Mouse (Mus musculus): ENCODE measurements around the gene Atg16l2.
A peak's percentile ranks its signal among the peaks of the same experiment; 100 is the strongest.

Atg16l2 gene

GRCm38 (mm10) chr7:101301881-101302456 lies at the start of gene Atg16l2:
Gene Atg16l2 (minus strand): TSS chr7:101302251.
- peak; percentile 96 for DNase-seq (ENCODE audit: extremely low spot score)

DNA sequence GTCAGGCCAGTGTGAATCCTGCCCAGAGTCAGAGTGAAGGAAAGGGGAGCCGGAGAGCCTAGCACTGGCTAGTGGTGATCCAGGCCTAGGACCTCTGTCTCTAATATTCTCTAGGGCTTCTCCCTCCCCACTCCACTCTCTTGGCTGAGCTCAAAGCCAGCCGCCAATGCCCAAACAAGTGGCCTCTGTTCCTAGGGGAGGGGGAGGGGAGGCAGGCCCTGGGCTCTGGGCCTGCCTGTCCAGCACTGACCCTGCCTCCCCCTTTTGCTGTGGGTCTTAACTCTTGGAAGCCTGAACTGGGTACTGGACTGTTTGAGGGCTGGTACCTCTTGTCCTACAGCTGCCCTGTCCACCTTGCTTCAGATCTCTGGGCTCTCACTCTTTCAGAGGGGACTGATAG lies 47.8 kb upstream of the Atg16l2 start:
- no peak for DNase-seq (ENCODE audit: extremely low spot score)

GRCm38 (mm10) chr7:101348312-101348711 lies 46.3 kb upstream of the Atg16l2 start:
- DNase-seq (ENCODE audit: extremely low spot score) = no peak

GRCm38 (mm10) chr7:101347767-101348270 lies 45.8 kb upstream of the Atg16l2 start, which contains the start of gene Arap1:
Gene Arap1 (plus strand): TSS chr7:101348067.
- peak; percentile 63 for DNase-seq (ENCODE audit: extremely low spot score)

DNA sequence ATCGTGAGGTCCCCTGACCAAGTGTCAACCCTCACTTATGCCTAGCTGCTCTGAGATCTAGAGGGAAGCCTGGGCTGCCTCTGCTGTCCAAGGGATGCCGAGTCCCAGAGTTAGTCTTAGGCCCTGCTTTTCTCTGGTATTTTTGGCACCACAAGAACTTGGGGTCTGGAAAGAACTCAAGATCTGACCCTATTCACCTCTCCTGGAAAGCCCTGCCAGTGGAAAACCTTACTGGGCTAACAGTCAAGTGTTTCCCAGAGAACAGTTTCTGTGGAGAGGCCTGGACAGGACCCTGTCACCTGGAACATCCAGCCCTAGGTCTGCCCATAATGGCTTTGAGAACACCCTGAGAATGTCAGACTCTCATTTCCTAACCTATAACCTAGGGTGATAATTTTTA lies 44.9 kb upstream of the Atg16l2 start:
- DNase-seq (ENCODE audit: extremely low spot score) = no peak

- no peak for DNase-seq (ENCODE audit: extremely low spot score)
Measured at GRCm38 (mm10) chr7:101344892-101345291, 42.8 kb upstream of the Atg16l2 start.

- DNase-seq (ENCODE audit: extremely low spot score) = no peak
Measured at GRCm38 (mm10) chr7:101343135-101343534, 41.1 kb upstream of the Atg16l2 start.

DNA sequence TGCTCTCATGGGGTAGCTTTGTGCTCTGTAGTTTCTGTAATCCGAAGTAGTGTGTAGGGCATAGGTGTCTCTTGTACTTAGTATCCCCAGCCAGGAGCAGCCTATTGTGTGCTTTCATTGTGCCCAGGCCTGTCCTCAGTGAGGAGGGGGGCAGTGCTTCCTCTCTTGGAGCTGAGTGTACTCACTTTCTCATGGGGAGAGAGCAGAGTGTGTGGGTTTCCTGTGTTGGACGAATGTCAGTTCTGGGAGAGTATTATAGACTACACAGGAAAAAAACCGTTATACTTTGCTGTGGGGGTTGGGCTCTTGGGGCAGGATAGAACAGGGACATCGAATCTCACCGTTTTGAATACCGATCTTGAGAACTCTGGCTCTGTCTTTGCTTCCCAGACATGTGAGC lies 39.4 kb upstream of the Atg16l2 start:
- DNase-seq (ENCODE audit: extremely low spot score) = no peak

DNA sequence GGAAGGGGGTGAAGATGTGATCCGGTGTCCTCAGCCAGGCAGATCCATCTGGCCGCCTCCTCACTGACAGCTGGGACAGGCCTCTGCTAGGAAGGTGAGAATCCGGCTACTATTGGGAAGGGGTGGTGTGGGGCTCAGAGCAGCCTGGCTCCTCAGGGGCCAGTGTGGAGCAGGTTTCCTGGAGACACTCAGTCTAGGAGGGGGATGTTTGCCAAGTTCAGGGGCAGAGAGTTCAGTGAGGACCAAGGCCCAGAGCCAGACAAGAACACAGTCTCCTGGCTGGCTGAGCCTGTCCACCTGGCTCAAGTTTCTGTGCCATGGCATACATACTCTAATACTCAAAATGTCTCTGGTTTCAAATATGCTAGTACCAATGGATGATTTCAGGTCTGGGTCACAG lies 35.4 kb upstream of the Atg16l2 start:
- DNase-seq (ENCODE audit: extremely low spot score) = no peak

- no peak for DNase-seq (ENCODE audit: extremely low spot score)
Measured at GRCm38 (mm10) chr7:101336686-101337085, 34.6 kb upstream of the Atg16l2 start.

- no peak for DNase-seq (ENCODE audit: extremely low spot score)
Measured at GRCm38 (mm10) chr7:101335228-101335627, 33.2 kb upstream of the Atg16l2 start.

DNA sequence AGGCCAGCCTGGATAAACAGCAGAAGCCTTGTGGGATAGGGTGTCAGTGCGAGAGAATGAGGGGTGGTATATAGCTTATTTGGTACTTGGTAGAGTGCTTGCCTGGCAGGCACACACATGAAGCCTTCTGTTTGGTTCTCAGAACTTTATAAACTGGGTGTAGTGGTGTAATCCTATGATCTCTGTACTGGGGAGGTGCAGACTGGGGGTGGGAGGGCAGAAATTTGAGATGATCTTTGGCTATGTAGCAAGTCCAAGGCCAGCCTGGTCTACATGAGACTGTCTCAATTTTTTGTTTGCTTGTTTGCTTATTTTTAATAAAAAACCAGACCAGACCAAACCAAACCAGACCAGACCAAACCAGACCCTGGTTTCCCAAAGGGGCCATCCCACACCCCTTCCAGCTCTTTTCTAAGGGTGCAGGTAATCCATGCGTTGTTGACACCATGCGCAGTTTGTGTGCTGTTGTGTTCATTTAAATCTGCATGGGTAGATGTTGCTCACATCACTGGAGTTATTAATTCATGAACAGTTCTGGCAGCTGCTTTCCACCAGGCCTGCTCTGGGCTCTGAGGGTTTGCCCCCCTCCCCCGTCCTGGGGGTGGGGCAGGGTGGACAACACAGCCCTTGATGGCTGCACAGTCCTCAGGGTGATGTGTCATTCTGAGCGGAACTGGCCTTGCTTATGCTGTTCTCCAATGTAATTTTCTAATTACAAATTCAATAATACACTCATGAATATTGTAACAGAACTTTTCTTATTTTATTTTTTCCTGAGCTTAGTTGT lies 30.2 kb upstream of the Atg16l2 start:
- no peak for DNase-seq (ENCODE audit: extremely low spot score)

GRCm38 (mm10) chr7:101330841-101331173 lies 28.8 kb upstream of the Atg16l2 start:
- DNase-seq (ENCODE audit: extremely low spot score) = no peak

DNA sequence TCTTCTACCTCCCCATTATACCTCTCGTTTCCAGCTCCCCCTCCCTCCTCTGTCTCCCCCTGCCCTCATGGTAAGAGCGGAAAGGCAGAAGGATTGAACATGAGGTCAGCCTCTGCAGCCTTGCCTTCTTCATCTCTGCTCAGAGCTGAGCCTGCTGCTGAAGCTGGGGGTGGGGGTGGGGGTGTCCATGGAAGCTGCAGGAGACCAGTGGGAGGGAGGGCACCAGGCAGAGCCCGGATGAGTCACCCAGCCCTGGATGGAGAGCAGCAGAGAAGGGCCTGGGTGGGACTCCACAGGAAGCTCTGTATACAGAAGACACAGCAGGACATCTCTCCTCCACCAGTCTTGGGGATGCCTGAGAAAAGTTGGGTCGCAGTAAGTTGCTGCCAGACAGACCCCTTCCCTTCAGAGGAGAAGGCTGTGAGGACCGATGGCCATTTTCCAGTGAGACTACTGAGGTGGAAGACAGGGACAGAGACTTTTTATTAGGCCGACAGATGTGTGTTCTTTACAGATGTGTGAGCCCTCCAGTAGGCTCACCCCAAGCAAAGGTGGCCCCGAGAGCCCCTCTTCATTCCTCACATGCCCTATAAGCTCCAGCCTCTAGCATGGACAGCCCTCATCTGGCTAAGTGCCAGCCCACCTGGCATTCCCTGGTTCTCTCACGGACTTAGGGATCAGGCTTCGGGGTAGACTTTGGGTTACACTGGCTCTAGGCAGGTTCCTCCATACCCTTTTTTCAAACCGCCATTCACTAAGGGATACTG lies 28.2 kb upstream of the Atg16l2 start:
- no peak for DNase-seq (ENCODE audit: extremely low spot score)

- DNase-seq (ENCODE audit: extremely low spot score) = no peak
Measured at GRCm38 (mm10) chr7:101329606-101330005, 27.6 kb upstream of the Atg16l2 start.

GRCm38 (mm10) chr7:101328621-101329158 lies 26.6 kb upstream of the Atg16l2 start:
- DNase-seq (ENCODE audit: extremely low spot score) = no peak

- DNase-seq (ENCODE audit: extremely low spot score) = no peak
Measured at GRCm38 (mm10) chr7:101327786-101328185, 25.7 kb upstream of the Atg16l2 start.

DNA sequence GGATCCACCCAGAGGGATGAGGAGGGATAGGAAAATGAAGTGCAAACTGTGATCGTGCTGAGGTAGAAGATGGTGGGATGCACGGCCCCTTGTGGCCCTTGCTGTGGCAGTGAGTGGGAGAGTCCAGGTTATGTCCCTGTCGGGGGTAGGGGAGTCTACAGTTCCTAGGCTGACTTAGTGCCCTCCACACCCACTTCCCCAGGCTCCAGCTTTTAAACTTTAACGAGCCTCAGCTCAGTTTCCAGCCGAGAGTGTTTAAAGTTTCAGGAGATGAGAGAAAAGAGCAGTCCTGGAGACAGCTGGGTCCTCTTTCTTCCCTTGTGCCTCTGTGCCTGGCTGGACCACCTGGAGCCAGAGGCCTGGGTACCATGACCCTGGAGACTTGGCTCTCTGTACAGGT lies 25.2 kb upstream of the Atg16l2 start:
- no peak for DNase-seq (ENCODE audit: extremely low spot score)

DNA sequence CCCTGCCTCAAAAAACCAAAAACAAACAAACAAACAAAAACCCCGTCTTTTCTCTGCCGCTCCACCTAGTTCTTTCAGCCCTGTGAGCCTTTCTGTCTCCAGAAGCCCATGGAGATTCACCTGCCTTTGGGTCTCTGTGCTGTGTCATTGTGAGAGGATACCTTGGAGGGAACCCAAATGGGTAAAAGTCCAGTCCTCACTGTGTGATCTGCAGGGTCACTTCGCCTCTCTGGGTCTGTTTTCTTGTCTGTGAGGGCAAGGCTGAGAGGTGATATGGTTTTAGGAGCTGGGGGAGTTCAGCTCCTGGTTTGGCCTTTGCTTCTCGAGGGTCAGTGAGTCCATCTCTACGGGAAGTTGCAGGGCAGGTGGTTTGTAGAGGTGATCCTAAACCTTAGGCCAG lies 24.0 kb upstream of the Atg16l2 start:
- DNase-seq (ENCODE audit: extremely low spot score) = no peak

GRCm38 (mm10) chr7:101324142-101324962 lies 22.3 kb upstream of the Atg16l2 start:
- DNase-seq (ENCODE audit: extremely low spot score) = no peak

DNA sequence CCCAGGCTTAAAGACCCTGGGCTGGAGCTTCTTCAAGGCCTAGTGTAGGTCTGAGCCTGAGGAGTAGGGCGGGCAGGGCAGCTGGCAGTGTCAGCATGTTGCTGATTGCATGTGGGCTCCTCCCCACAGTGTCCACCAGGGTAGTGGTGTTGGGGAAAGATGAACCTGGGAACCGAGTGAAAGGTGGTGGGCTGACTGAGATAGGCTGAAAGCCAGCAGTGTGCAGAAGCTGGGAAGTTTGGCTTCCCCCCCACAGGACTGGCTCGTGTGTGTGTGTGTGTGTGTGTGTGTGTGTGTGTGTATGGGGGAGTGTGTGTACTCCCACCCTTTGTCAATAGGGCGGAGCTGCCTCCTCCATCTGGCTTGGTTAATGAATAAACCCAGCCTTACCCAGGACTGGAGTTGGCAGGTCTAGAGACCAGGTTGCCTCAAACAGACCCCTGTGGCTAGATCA lies 21.1 kb upstream of the Atg16l2 start:
- no peak for DNase-seq (ENCODE audit: extremely low spot score)

Data from embryo, embryonic 9.5 days (tissue).